Mouse (Mus musculus) hindbrain, embryonic 15.5 days (tissue): ENCODE measurements at regions not wholly inside any gene's neighbourhood (a gene's known extent, or its start where the extent isn't known, plus 50 kb on each side); places are given as distances from the start of the nearest gene placed in this dataset.

Experiments
- ATAC-seq: fragments of 200-750 bp; cut with Nextera tagmentation; 2 replicates; pipeline ENCODE4 v1.8.0; 2017; ENCODE audit warnings: low read depth, moderate number of reproducible peaks, moderate TSS enrichment; ENCODE audit not compliant: low FRiP score
- H3K27ac ChIP-seq: fragments of 300-500 bp; sonication (generic); replicated peaks from 2 replicates; pipeline ENCODE4 v1.5.1; 2015; ENCODE audit warnings: mild to moderate bottlenecking, inconsistent platforms
- H3K27me3 ChIP-seq: fragments of 300-500 bp; sonication (generic); 2 replicates; pipeline ENCODE4 v1.6.1; 2015; ENCODE audit warnings: control low read depth, inconsistent platforms
- H3K36me3 ChIP-seq: fragments of 300-500 bp; sonication (generic); 2 replicates; pipeline ENCODE4 v1.6.1; 2015; ENCODE audit warnings: control low read depth, inconsistent platforms
- H3K4me1 ChIP-seq: fragments of 300-500 bp; sonication (generic); replicated peaks from 2 replicates; pipeline ENCODE4 v1.6.1; 2015; ENCODE audit warnings: control low read depth, inconsistent platforms
- H3K4me2 ChIP-seq: fragments of 300-500 bp; sonication (generic); 2 replicates; pipeline ENCODE4 v1.6.1; 2015; ENCODE audit warnings: moderate library complexity, mild to moderate bottlenecking, inconsistent platforms
- H3K4me3 ChIP-seq: fragments of 300-500 bp; sonication (generic); 2 replicates; pipeline ENCODE4 v1.5.1; 2015; ENCODE audit warnings: mild to moderate bottlenecking, inconsistent platforms
- H3K9ac ChIP-seq: fragments of 300-500 bp; sonication (generic); 2 replicates; pipeline ENCODE4 v1.6.1; 2015; ENCODE audit warnings: inconsistent platforms
- H3K9me3 ChIP-seq: fragments of 300-500 bp; sonication (generic); 2 replicates; pipeline ENCODE4 v1.6.1; 2016; ENCODE audit warnings: control low read depth, inconsistent platforms
- WGBS: fragments of 180-500 bp; shearing (Covaris S2); methylation state at CpG from one replicate; pipeline ENCODE4 v1.1.7; 2015; 5-methylcytosine and 5-hydroxymethylcytosine counted together

GRCm38 (mm10) chr3:148544929-148545328 is 445.4 kb downstream of the Adgrl2 start:
- H3K27me3 ChIP-seq: no peaks in the 10 kb centered on the region
- 95% methylated on average over 6 of the region's 6 CpGs for WGBS
- no peak overlapping the region for H3K4me2 ChIP-seq
- no peaks in the 10 kb centered on the region for H3K4me1 ChIP-seq
- H3K9ac ChIP-seq: no peak overlapping the region
- H3K9me3 ChIP-seq: no peaks in the 10 kb centered on the region
- no peaks in the 10 kb centered on the region for H3K36me3 ChIP-seq
- no peak overlapping the region for H3K27ac ChIP-seq
- H3K4me3 ChIP-seq: no peak overlapping the region
- ATAC-seq: no peak

GRCm38 (mm10) chr3:148542217-148542616 is 448.1 kb downstream of the Adgrl2 start:
- Histone ChIP-seq H3K27ac (no peak overlapping the region), H3K4me3 (no peak overlapping the region), H3K4me1 (no peaks in the 10 kb centered on the region), H3K4me2 (no peak overlapping the region), H3K9ac (no peak overlapping the region), H3K9me3 (no peaks in the 10 kb centered on the region), H3K36me3 (no peaks in the 10 kb centered on the region), H3K27me3 (no peaks in the 10 kb centered on the region)
- ATAC-seq: no peak
- WGBS: 91% methylated on average over 5 of the region's 5 CpGs

DNA sequence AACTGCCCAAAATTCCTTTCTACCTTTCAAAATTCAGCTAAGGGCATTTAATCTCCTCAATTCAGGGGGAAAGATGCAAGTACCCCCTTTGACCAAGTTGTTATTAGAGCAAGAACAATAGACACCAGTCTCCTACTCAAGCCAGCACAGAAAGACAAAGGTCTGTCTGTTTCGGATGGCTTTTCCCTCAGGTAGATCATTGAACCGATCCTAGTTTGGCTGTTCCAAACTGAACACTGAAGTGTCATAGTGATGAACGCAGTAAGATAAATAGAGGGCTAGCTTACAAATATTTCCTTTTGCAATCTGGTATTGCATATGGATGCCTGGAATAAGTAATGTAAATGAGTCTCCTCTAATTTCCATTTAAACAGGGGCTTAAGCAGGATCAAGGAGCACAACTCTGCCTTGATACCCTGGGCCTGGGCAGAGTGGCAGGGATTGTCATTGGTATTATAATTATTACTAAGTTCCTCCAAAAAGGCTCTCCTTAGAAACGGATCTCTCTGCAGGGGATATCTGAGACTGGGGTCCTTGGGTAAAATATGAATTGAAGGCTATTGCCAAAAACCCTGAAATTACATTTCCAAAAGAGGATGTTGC is 452.6 kb downstream of the Adgrl2 start:
- Histone ChIP-seq H3K4me2 (no peak overlapping the region), H3K27ac (no peak overlapping the region), H3K4me1 (no peaks in the 10 kb centered on the region), H3K36me3 (no peaks in the 10 kb centered on the region), H3K27me3 (no peaks in the 10 kb centered on the region), H3K4me3 (no peak overlapping the region), H3K9me3 (no peaks in the 10 kb centered on the region), H3K9ac (no peak overlapping the region)
- WGBS: 54% methylated on average over 4 of the region's 4 CpGs
- no peak for ATAC-seq

- Histone ChIP-seq H3K9ac (no peak overlapping the region), H3K9me3 (no peaks in the 10 kb centered on the region), H3K27me3 (no peaks in the 10 kb centered on the region), H3K4me3 (no peak overlapping the region), H3K4me2 (no peak overlapping the region), H3K4me1 (no peaks in the 10 kb centered on the region), H3K36me3 (no peaks in the 10 kb centered on the region), H3K27ac (no peak overlapping the region)
- WGBS: 90% methylated on average over 2 of the region's 2 CpGs
- no peak for ATAC-seq
Measured at GRCm38 (mm10) chr3:148529893-148530292, 460.5 kb downstream of the Adgrl2 start.

DNA sequence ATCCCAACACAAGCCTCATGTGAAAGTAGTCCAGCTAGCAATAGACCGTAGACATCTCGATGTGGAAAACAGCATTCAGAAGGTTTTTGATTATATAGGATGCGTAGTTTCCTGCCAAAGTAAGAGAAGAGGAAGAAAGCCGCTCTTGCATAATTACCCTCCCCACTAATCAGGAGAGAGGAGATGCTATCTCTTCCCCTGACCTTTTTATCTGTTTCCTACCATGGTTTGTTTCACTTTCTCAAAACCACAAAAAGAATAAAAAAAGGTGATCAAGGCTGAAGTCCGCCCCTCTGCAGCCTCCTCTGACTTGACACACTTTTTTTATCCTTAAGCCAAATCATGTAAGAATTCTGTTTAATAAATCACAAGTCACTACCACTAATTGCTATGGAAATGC is 480.0 kb downstream of the Adgrl2 start:
- Histone ChIP-seq H3K4me2 (no peak overlapping the region), H3K9ac (no peak overlapping the region), H3K27ac (no peak overlapping the region), H3K27me3 (no peaks in the 10 kb centered on the region), H3K4me3 (no peak overlapping the region), H3K9me3 (no peaks in the 10 kb centered on the region), H3K4me1 (no peaks in the 10 kb centered on the region), H3K36me3 (no peaks in the 10 kb centered on the region)
- no peak for ATAC-seq
- 91% methylated on average over 5 of the region's 5 CpGs for WGBS

DNA sequence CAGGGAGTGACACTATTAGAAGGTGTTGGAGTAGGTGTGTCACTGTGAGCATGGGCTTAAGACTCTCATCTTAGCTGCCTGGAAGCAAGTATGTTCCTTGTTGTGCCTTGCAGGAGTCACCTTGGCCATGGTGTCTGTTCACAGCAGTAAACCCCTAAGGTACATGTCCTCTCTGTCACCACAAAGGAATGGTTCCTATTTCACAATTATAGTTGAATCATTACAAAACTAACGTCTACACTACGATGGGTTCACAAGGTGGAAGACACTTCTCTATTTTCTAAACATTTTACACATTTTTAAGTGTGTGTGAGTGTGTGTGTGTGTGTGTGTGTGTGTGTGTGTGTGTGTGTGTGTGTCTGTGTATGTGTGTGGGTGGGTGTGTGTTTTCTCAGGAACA is 485.4 kb downstream of the Adgrl2 start:
- ATAC-seq: no peak
- H3K9me3 ChIP-seq: no peaks in the 10 kb centered on the region
- no peaks in the 10 kb centered on the region for H3K27me3 ChIP-seq
- no peak overlapping the region for H3K4me3 ChIP-seq
- no peak overlapping the region for H3K4me2 ChIP-seq
- no peaks in the 10 kb centered on the region for H3K4me1 ChIP-seq
- H3K27ac ChIP-seq: no peak overlapping the region
- WGBS: 94% methylated on average over 2 of the region's 2 CpGs
- H3K9ac ChIP-seq: no peak overlapping the region
- H3K36me3 ChIP-seq: no peaks in the 10 kb centered on the region

DNA sequence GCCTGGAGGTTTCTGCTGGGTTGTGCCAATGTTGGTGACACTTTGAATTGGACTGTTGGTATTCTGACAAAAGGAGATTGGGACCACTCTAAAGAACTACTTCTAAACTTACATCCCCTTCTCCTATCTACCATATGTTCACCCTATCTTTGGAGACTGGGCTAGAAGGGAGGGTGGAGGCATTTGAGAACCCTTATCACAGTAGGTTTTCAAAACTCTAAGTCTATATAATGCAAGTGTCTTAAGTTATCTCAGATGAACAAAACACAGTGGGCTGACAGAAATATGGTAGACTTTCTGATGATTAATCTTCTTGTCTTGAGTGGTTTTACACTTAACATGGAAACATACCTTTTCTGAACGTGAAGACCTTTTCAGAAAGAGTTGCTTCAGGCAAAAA is 486.9 kb downstream of the Adgrl2 start:
- Histone ChIP-seq H3K4me3 (no peak overlapping the region), H3K4me2 (no peak overlapping the region), H3K36me3 (no peaks in the 10 kb centered on the region), H3K27ac (no peak overlapping the region), H3K4me1 (no peaks in the 10 kb centered on the region), H3K9ac (no peak overlapping the region), H3K9me3 (no peaks in the 10 kb centered on the region), H3K27me3 (no peaks in the 10 kb centered on the region)
- WGBS: 62% methylated on average over 1 of the region's 1 CpGs
- no peak for ATAC-seq

GRCm38 (mm10) chr3:148501801-148502200 is 488.6 kb downstream of the Adgrl2 start:
- Histone ChIP-seq H3K9ac (no peak overlapping the region), H3K36me3 (no peaks in the 10 kb centered on the region), H3K4me3 (no peak overlapping the region), H3K4me1 (no peaks in the 10 kb centered on the region), H3K9me3 (no peaks in the 10 kb centered on the region), H3K4me2 (no peak overlapping the region), H3K27ac (no peak overlapping the region), H3K27me3 (no peaks in the 10 kb centered on the region)
- 90% methylated on average over 3 of the region's 3 CpGs for WGBS
- ATAC-seq: no peak

GRCm38 (mm10) chr3:148496672-148497071 is 493.7 kb downstream of the Adgrl2 start:
- ATAC-seq: no peak
- 56% methylated on average over 5 of the region's 5 CpGs for WGBS
- no peak overlapping the region for H3K4me2 ChIP-seq
- H3K4me1 ChIP-seq: no peaks in the 10 kb centered on the region
- H3K4me3 ChIP-seq: no peak overlapping the region
- H3K27ac ChIP-seq: no peak overlapping the region
- no peak overlapping the region for H3K9ac ChIP-seq
- no peaks in the 10 kb centered on the region for H3K27me3 ChIP-seq
- H3K36me3 ChIP-seq: no peaks in the 10 kb centered on the region
- no peaks in the 10 kb centered on the region for H3K9me3 ChIP-seq

- H3K4me1 ChIP-seq: no peaks in the 10 kb centered on the region
- 87% methylated on average over 3 of the region's 3 CpGs for WGBS
- H3K4me3 ChIP-seq: no peak overlapping the region
- H3K4me2 ChIP-seq: no peak overlapping the region
- H3K9ac ChIP-seq: no peak overlapping the region
- no peaks in the 10 kb centered on the region for H3K27me3 ChIP-seq
- H3K27ac ChIP-seq: no peak overlapping the region
- H3K9me3 ChIP-seq: no peaks in the 10 kb centered on the region
- no peaks in the 10 kb centered on the region for H3K36me3 ChIP-seq
- no peak for ATAC-seq
Measured at GRCm38 (mm10) chr3:148491287-148491686, 499.1 kb downstream of the Adgrl2 start.

GRCm38 (mm10) chr3:148489201-148489600 is 501.2 kb downstream of the Adgrl2 start:
- no peaks in the 10 kb centered on the region for H3K4me1 ChIP-seq
- H3K36me3 ChIP-seq: no peaks in the 10 kb centered on the region
- no peak overlapping the region for H3K4me3 ChIP-seq
- no peak for ATAC-seq
- H3K4me2 ChIP-seq: no peak overlapping the region
- H3K9ac ChIP-seq: no peak overlapping the region
- no peaks in the 10 kb centered on the region for H3K27me3 ChIP-seq
- no peak overlapping the region for H3K27ac ChIP-seq
- H3K9me3 ChIP-seq: no peaks in the 10 kb centered on the region
- 88% methylated on average over 4 of the region's 4 CpGs for WGBS

- Histone ChIP-seq H3K27me3 (no peaks in the 10 kb centered on the region), H3K4me3 (no peak overlapping the region), H3K9me3 (no peaks in the 10 kb centered on the region), H3K27ac (no peak overlapping the region), H3K9ac (no peak overlapping the region), H3K4me2 (no peak overlapping the region), H3K36me3 (no peaks in the 10 kb centered on the region), H3K4me1 (no peaks in the 10 kb centered on the region)
- ATAC-seq: no peak
- WGBS: 90% methylated on average over 5 of the region's 5 CpGs
Measured at GRCm38 (mm10) chr3:148487949-148488348, 502.4 kb downstream of the Adgrl2 start.

GRCm38 (mm10) chr3:148475862-148476261 is 514.5 kb downstream of the Adgrl2 start:
- Histone ChIP-seq H3K27ac (no peak overlapping the region), H3K4me2 (no peak overlapping the region), H3K4me1 (no peaks in the 10 kb centered on the region), H3K9me3 (no peaks in the 10 kb centered on the region), H3K4me3 (no peak overlapping the region), H3K27me3 (no peaks in the 10 kb centered on the region), H3K9ac (no peak overlapping the region), H3K36me3 (no peaks in the 10 kb centered on the region)
- WGBS: 94% methylated on average over 8 of the region's 8 CpGs
- ATAC-seq: no peak
